Mouse (Mus musculus): ENCODE measurements around the gene Bnipl. TPM values are rescaled to one million over a fixed set of nuclear protein-coding genes. Genes with fewer than 3 reads are reported as not detected.

Gene Bnipl
- total RNA-seq, 2 experiments from 2014 or later = not detected

- peak; percentile 80 for ATAC-seq (ENCODE audit: poor library complexity, severe bottlenecking)
Observed at GRCm38 (mm10) chr3:95281216-95282126, 30.5 kb upstream of the Bnipl start, which contains the start of the genes Mindy1 and Prune1. Gene Mindy1 (plus strand): TSS chr3:95281345. Gene Prune1 (minus strand): TSS chr3:95282076.

GRCm38 (mm10) chr3:95280747-95281146, 29.8 kb upstream of the Bnipl start:
- no peak for ATAC-seq (ENCODE audit: poor library complexity, severe bottlenecking)

GRCm38 (mm10) chr3:95277149-95277551, 26.2 kb upstream of the Bnipl start:
- no peak for ATAC-seq (ENCODE audit: poor library complexity, severe bottlenecking)

GRCm38 (mm10) chr3:95276428-95276934, 25.5 kb upstream of the Bnipl start:
- no peak for ATAC-seq (ENCODE audit: poor library complexity, severe bottlenecking)

- ATAC-seq (ENCODE audit: poor library complexity, severe bottlenecking) = no peak
Observed at GRCm38 (mm10) chr3:95275161-95275560, 24.2 kb upstream of the Bnipl start.

GRCm38 (mm10) chr3:95274453-95274852, 23.5 kb upstream of the Bnipl start:
- ATAC-seq (ENCODE audit: poor library complexity, severe bottlenecking) = no peak

- no peak for ATAC-seq (ENCODE audit: poor library complexity, severe bottlenecking)
Observed at GRCm38 (mm10) chr3:95273471-95273870, 22.5 kb upstream of the Bnipl start.

- no peak for ATAC-seq (ENCODE audit: poor library complexity, severe bottlenecking)
Observed at GRCm38 (mm10) chr3:95270766-95271364, 19.9 kb upstream of the Bnipl start.

- ATAC-seq (ENCODE audit: poor library complexity, severe bottlenecking) = no peak
Observed at GRCm38 (mm10) chr3:95269789-95270188, 18.8 kb upstream of the Bnipl start.

- no peak for ATAC-seq (ENCODE audit: poor library complexity, severe bottlenecking)
Observed at GRCm38 (mm10) chr3:95267855-95268254, 16.9 kb upstream of the Bnipl start.

GRCm38 (mm10) chr3:95266052-95266451, 15.1 kb upstream of the Bnipl start:
- no peak for ATAC-seq (ENCODE audit: poor library complexity, severe bottlenecking)

GRCm38 (mm10) chr3:95264724-95265123, 13.7 kb upstream of the Bnipl start:
- no peak for ATAC-seq (ENCODE audit: poor library complexity, severe bottlenecking)

GRCm38 (mm10) chr3:95263089-95263739, 12.2 kb upstream of the Bnipl start:
- ATAC-seq (ENCODE audit: poor library complexity, severe bottlenecking) = peak; percentile 99

GRCm38 (mm10) chr3:95261975-95262374, 11.0 kb upstream of the Bnipl start:
- ATAC-seq (ENCODE audit: poor library complexity, severe bottlenecking) = no peak

- no peak for ATAC-seq (ENCODE audit: poor library complexity, severe bottlenecking)
Observed at GRCm38 (mm10) chr3:95256931-95257330, 5.9 kb upstream of the Bnipl start.

- ATAC-seq (ENCODE audit: poor library complexity, severe bottlenecking) = no peak
Observed at GRCm38 (mm10) chr3:95250361-95250760, 632 bp downstream of the Bnipl start.

- ATAC-seq (ENCODE audit: poor library complexity, severe bottlenecking) = no peak
Observed at GRCm38 (mm10) chr3:95247660-95248336, 3.2 kb downstream of the Bnipl start.

- 0 out of 2 replicates have a peak, but pooled peaks have one; percentile 24 for ATAC-seq (ENCODE audit: poor library complexity, severe bottlenecking)
Observed at GRCm38 (mm10) chr3:95246465-95247231, 4.3 kb downstream of the Bnipl start.

GRCm38 (mm10) chr3:95243086-95243485, 7.9 kb downstream of the Bnipl start:
- no peak for ATAC-seq (ENCODE audit: poor library complexity, severe bottlenecking)

GRCm38 (mm10) chr3:95241498-95241897, 9.5 kb downstream of the Bnipl start, which contains the start of gene Gm128:
Gene Gm128 (minus strand): TSS chr3:95241598.
- no peak for ATAC-seq (ENCODE audit: poor library complexity, severe bottlenecking)
